Mouse (Mus musculus) intestine, embryonic 14.5 days (tissue): Measurements from ENCODE around the gene Ctso. TPM values are rescaled to one million over a fixed set of nuclear protein-coding genes. Genes with fewer than 3 reads are reported as not detected.

Source experiments
- ATAC-seq: fragments of 200-750 bp; cut with Nextera tagmentation; replicated peaks from 2 replicates; pipeline ENCODE4 v1.8.0; 2017; ENCODE audit warnings: low read depth, moderate number of reproducible peaks, moderate TSS enrichment, moderate library complexity; ENCODE audit not compliant: low FRiP score, low TSS enrichment
- DNase-seq: peaks from one replicate; pipeline ENCODE4 v3.0.0-alpha.2; 2018; ENCODE audit warnings: low spot score
- H3K27ac ChIP-seq: fragments of 300-500 bp; sonication (generic); 2 replicates; pipeline ENCODE4 v1.5.1; 2014; ENCODE audit warnings: low read depth, mild to moderate bottlenecking, control low read depth
- H3K27me3 ChIP-seq: fragments of 300-500 bp; sonication (generic); replicated peaks from 2 replicates; pipeline ENCODE4 v1.6.1; 2014; ENCODE audit warnings: low read length, control low read depth; ENCODE audit not compliant: control insufficient read depth, insufficient read depth
- H3K36me3 ChIP-seq: fragments of 300-500 bp; sonication (generic); 2 replicates; pipeline ENCODE4 v1.6.1; 2014; ENCODE audit warnings: low read length, control low read depth; ENCODE audit not compliant: control insufficient read depth, insufficient read depth
- H3K4me1 ChIP-seq: fragments of 300-500 bp; sonication (generic); replicated peaks from 2 replicates; pipeline ENCODE4 v1.6.1; 2014; ENCODE audit warnings: low read length, control low read depth, mixed read lengths; ENCODE audit not compliant: control insufficient read depth, insufficient read depth
- H3K4me2 ChIP-seq: fragments of 300-500 bp; sonication (generic); 2 replicates; pipeline ENCODE4 v1.6.1; 2014; ENCODE audit warnings: low read length
- H3K4me3 ChIP-seq: fragments of 300-500 bp; sonication (generic); 2 replicates; pipeline ENCODE4 v1.5.1; 2014; ENCODE audit warnings: low read depth, low read length, control low read depth, mixed read lengths
- H3K9ac ChIP-seq: fragments of 300-500 bp; sonication (generic); 2 replicates; pipeline ENCODE4 v1.6.1; 2014; ENCODE audit warnings: mild to moderate bottlenecking, low read length
- H3K9me3 ChIP-seq: fragments of 300-500 bp; sonication (generic); 2 replicates; pipeline ENCODE4 v1.6.1; 2016; ENCODE audit warnings: low read length, control low read depth; ENCODE audit not compliant: control insufficient read depth
- WGBS: fragments of 180-500 bp; shearing (Covaris S2); extraction: QIAGEN DNeasy Blood & Tissue Kit; methylation state at CpG from one replicate; pipeline ENCODE4 v1.1.7; 2014; 5-methylcytosine and 5-hydroxymethylcytosine counted together
- polyA plus RNA-seq: library from polyadenylated mRNA; unstranded; fragments of >200 nt; fragmentation: Nextera tagmentation; extraction: Ambion mirVana; gene quantifications from 2 replicates; pipeline ENCODE4 v1.2.1, GENCODE M21; 2014

Ctso gene
- 17.0 and 17.2 TPM in 2 replicates for polyA plus RNA-seq

- Histone ChIP-seq H3K9me3 (no peaks in the 10 kb centered on the region), H3K4me1 (no peaks in the 10 kb centered on the region; the same call in 1 of the 2 replicates), H3K27ac (peak within 1 kb of the TSS; percentile 91), H3K4me3 (peak within 1 kb of the TSS; percentile 85), H3K9ac (peak within 1 kb of the TSS; percentile 90), H3K36me3 (no peaks in the 10 kb centered on the region), H3K4me2 (peak within 1 kb of the TSS; percentile 38), H3K27me3 (no peaks in the 10 kb centered on the region)
- ATAC-seq = peak; percentile 91
- DNase-seq = peak; percentile 94
- WGBS = 13% methylated on average over 27 of the region's 27 CpGs
Observed at GRCm38 (mm10) chr3:81932141-81933101, at the start of gene Ctso. Gene Ctso, plus strand, starts transcription at chr3:81932601.

- Histone ChIP-seq H3K36me3 (no peaks in the 10 kb centered on the region), H3K27ac (no peak overlapping the region), H3K27me3 (no peaks in the 10 kb centered on the region), H3K4me2 (no peak overlapping the region), H3K9ac (no peak overlapping the region), H3K9me3 (no peaks in the 10 kb centered on the region), H3K4me3 (no peak overlapping the region), H3K4me1 (no peaks in the 10 kb centered on the region)
- DNase-seq (no peak), ATAC-seq (no peak)
Observed at GRCm38 (mm10) chr3:81883916-81884315, 48.5 kb upstream of the Ctso start.

- no peak for ATAC-seq
- H3K27me3 ChIP-seq = no peaks in the 10 kb centered on the region
- 92% methylated on average over 2 of the region's 2 CpGs for WGBS
Observed at GRCm38 (mm10) chr3:81885566-81885965, 46.8 kb upstream of the Ctso start.

GRCm38 (mm10) chr3:81889137-81889536, 43.3 kb upstream of the Ctso start:
- ATAC-seq = no peak
- no peak for DNase-seq

More at GRCm38 (mm10) chr3:81885566-81885965, 46.8 kb upstream of the Ctso start:
- Histone ChIP-seq H3K4me1 (no peaks in the 10 kb centered on the region), H3K36me3 (no peaks in the 10 kb centered on the region), H3K4me3 (no peak overlapping the region), H3K9ac (no peak overlapping the region), H3K27ac (no peak overlapping the region), H3K9me3 (no peaks in the 10 kb centered on the region), H3K4me2 (no peak overlapping the region)
- DNase-seq = no peak

GRCm38 (mm10) chr3:81910286-81911036, 21.9 kb upstream of the Ctso start:
- DNase-seq = no peak

More at GRCm38 (mm10) chr3:81889137-81889536, 43.3 kb upstream of the Ctso start:
- no peak overlapping the region for H3K4me3 ChIP-seq
- no peak overlapping the region for H3K27ac ChIP-seq
- 60% methylated on average over 6 of the region's 6 CpGs for WGBS
- H3K4me2 ChIP-seq = no peak overlapping the region
- H3K9ac ChIP-seq = no peak overlapping the region
- no peaks in the 10 kb centered on the region for H3K36me3 ChIP-seq
- H3K27me3 ChIP-seq = no peaks in the 10 kb centered on the region
- no peaks in the 10 kb centered on the region for H3K9me3 ChIP-seq
- H3K4me1 ChIP-seq = no peaks in the 10 kb centered on the region

GRCm38 (mm10) chr3:81916030-81916686, 16.2 kb upstream of the Ctso start:
- ATAC-seq (no peak), DNase-seq (no peak)
- no peaks in the 10 kb centered on the region for H3K27me3 ChIP-seq
- H3K36me3 ChIP-seq = no peaks in the 10 kb centered on the region
- no peak overlapping the region for H3K4me2 ChIP-seq
- WGBS = 55% methylated on average over 5 of the region's 5 CpGs
- H3K4me1 ChIP-seq = no peaks in the 10 kb centered on the region
- no peak overlapping the region for H3K4me3 ChIP-seq
- H3K27ac ChIP-seq = no peak overlapping the region
- H3K9me3 ChIP-seq = no peaks in the 10 kb centered on the region
- H3K9ac ChIP-seq = no peak overlapping the region

More at GRCm38 (mm10) chr3:81910286-81911036, 21.9 kb upstream of the Ctso start:
- no peak overlapping the region for H3K4me3 ChIP-seq
- ATAC-seq = no peak
- 82% methylated on average over 6 of the region's 6 CpGs for WGBS
- no peaks in the 10 kb centered on the region for H3K4me1 ChIP-seq
- no peak overlapping the region for H3K9ac ChIP-seq
- H3K36me3 ChIP-seq = no peaks in the 10 kb centered on the region
- H3K27ac ChIP-seq = no peak overlapping the region
- no peak overlapping the region for H3K4me2 ChIP-seq
- no peaks in the 10 kb centered on the region for H3K27me3 ChIP-seq
- H3K9me3 ChIP-seq = no peaks in the 10 kb centered on the region

GRCm38 (mm10) chr3:81917354-81917935, 15.0 kb upstream of the Ctso start:
- H3K27ac ChIP-seq = no peak overlapping the region
- H3K4me3 ChIP-seq = no peak overlapping the region
- H3K9ac ChIP-seq = no peak overlapping the region
- DNase-seq (no peak), ATAC-seq (no peak)
- H3K9me3 ChIP-seq = no peaks in the 10 kb centered on the region
- H3K27me3 ChIP-seq = no peaks in the 10 kb centered on the region
- no peaks in the 10 kb centered on the region for H3K4me1 ChIP-seq
- H3K4me2 ChIP-seq = no peak overlapping the region
- no peaks in the 10 kb centered on the region for H3K36me3 ChIP-seq
- WGBS = 85% methylated on average over 3 of the region's 3 CpGs

- WGBS = 74% methylated on average over 8 of the region's 8 CpGs
Observed at GRCm38 (mm10) chr3:81918215-81918614, 14.2 kb upstream of the Ctso start.

More at GRCm38 (mm10) chr3:81918215-81918614, 14.2 kb upstream of the Ctso start:
- Histone ChIP-seq H3K4me3 (no peak overlapping the region), H3K27ac (no peak overlapping the region), H3K27me3 (no peaks in the 10 kb centered on the region), H3K4me2 (no peak overlapping the region), H3K9me3 (no peaks in the 10 kb centered on the region), H3K9ac (no peak overlapping the region), H3K36me3 (no peaks in the 10 kb centered on the region), H3K4me1 (no peaks in the 10 kb centered on the region)
- DNase-seq = no peak
- no peak for ATAC-seq
